Mouse (Mus musculus): ENCODE measurements around the gene Ccdc187. TPM values are rescaled to one million over a fixed set of nuclear protein-coding genes. Genes with fewer than 3 reads are reported as not detected.

Gene Ccdc187
- polyA plus RNA-seq, 1 experiment from 2014 or later, result 0.09 TPM

GRCm38 (mm10) chr2:26205761-26206160 lies 88.6 kb downstream of the Ccdc187 start:
- H3K27me3 ChIP-seq (ENCODE audit: control insufficient read depth, insufficient read depth, low read length), result peaks cover 74% of the 10 kb centered on the region
- H3K4me2 ChIP-seq, result no peak overlapping the region
- no peak for ATAC-seq (replicated peaks; ENCODE audit: insufficient number of reproducible peaks, low FRiP score, low TSS enrichment)
- peaks cover 13% of the 10 kb centered on the region for H3K4me1 ChIP-seq (ENCODE audit: control insufficient read depth, insufficient read depth, low read length)
- WGBS (ENCODE audit: insufficient replicate concordance), result 18% methylated on average over 10 of the region's 10 CpGs
- H3K27ac ChIP-seq (ENCODE audit: low read depth, low read length), result no peak overlapping the region
- peaks cover 5% of the 10 kb centered on the region for H3K36me3 ChIP-seq (ENCODE audit: control insufficient read depth, insufficient read depth, low read length)
- no peak overlapping the region for H3K9ac ChIP-seq (ENCODE audit: low read depth, low read length)
- no peaks in the 10 kb centered on the region for H3K9me3 ChIP-seq (replicated peaks; ENCODE audit: control insufficient read depth, low read length)
- no peak overlapping the region for H3K4me3 ChIP-seq (ENCODE audit: low read depth, low read length)

- peaks cover 13% of the 10 kb centered on the region for H3K4me1 ChIP-seq (ENCODE audit: control insufficient read depth, insufficient read depth, low read length)
- no peaks in the 10 kb centered on the region for H3K9me3 ChIP-seq (replicated peaks; ENCODE audit: control insufficient read depth, low read length)
- no peak overlapping the region for H3K27ac ChIP-seq (ENCODE audit: low read depth, low read length)
- H3K4me2 ChIP-seq, result no peak overlapping the region
- no peak overlapping the region for H3K9ac ChIP-seq (ENCODE audit: low read depth, low read length)
- WGBS (ENCODE audit: insufficient replicate concordance), result 3% methylated on average over 16 of the region's 16 CpGs
- ATAC-seq (replicated peaks; ENCODE audit: insufficient number of reproducible peaks, low FRiP score, low TSS enrichment), result no peak
- no peaks in the 10 kb centered on the region; the same call in 1 of the 2 replicates for H3K36me3 ChIP-seq (ENCODE audit: control insufficient read depth, insufficient read depth, low read length)
- no peak overlapping the region for H3K4me3 ChIP-seq (ENCODE audit: low read depth, low read length)
- peaks cover 80% of the 10 kb centered on the region for H3K27me3 ChIP-seq (ENCODE audit: control insufficient read depth, insufficient read depth, low read length)
These were observed 89.2 kb downstream of the Ccdc187 start for GRCm38 (mm10) chr2:26205126-26205525.

DNA sequence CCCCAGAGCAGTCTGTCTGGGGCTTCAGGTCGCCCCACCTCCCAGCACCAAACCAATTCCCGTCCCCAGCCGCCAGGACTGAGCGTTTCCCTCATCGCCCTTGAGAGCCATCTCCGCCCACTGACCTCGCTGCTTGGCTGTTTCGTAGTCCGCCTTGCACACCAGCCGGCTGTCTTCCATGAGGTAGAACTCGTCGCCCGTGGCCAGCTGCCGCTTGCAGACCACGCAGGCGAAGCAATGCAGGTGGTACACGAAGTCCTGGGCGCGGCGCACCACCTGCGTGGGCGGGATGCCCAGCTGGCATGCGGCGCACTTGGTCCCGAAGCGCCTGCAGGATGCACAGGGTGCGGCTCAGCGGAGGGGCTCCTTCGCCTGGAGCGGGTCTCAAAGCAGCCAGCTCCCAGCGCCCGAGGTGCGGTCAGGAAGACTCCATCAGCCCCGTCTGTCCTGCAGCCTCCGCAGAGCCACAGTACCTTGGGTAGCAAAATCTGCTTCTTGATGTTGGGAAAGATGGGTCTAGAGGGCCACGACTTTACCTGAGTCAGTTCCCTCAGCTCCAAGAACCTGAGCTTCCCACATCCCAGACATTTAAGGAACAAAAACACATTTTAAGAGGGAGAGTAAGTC lies 91.4 kb downstream of the Ccdc187 start:
- Histone ChIP-seq H3K9ac (ENCODE audit: low read depth, low read length) (no peak overlapping the region), H3K27me3 (ENCODE audit: control insufficient read depth, insufficient read depth, low read length) (peaks cover 100% of the 10 kb centered on the region), H3K9me3 (replicated peaks; ENCODE audit: control insufficient read depth, low read length) (no peaks in the 10 kb centered on the region), H3K4me2 (peak overlapping the region; percentile 51; the same call in 1 of the 2 replicates), H3K36me3 (ENCODE audit: control insufficient read depth, insufficient read depth, low read length) (no peaks in the 10 kb centered on the region), H3K27ac (ENCODE audit: low read depth, low read length) (no peak overlapping the region), H3K4me1 (ENCODE audit: control insufficient read depth, insufficient read depth, low read length) (peaks cover 23% of the 10 kb centered on the region), H3K4me3 (ENCODE audit: low read depth, low read length) (no peak overlapping the region)
- WGBS (ENCODE audit: insufficient replicate concordance), result 2% methylated on average over 36 of the region's 36 CpGs
- ATAC-seq (replicated peaks; ENCODE audit: insufficient number of reproducible peaks, low FRiP score, low TSS enrichment), result no peak

DNA sequence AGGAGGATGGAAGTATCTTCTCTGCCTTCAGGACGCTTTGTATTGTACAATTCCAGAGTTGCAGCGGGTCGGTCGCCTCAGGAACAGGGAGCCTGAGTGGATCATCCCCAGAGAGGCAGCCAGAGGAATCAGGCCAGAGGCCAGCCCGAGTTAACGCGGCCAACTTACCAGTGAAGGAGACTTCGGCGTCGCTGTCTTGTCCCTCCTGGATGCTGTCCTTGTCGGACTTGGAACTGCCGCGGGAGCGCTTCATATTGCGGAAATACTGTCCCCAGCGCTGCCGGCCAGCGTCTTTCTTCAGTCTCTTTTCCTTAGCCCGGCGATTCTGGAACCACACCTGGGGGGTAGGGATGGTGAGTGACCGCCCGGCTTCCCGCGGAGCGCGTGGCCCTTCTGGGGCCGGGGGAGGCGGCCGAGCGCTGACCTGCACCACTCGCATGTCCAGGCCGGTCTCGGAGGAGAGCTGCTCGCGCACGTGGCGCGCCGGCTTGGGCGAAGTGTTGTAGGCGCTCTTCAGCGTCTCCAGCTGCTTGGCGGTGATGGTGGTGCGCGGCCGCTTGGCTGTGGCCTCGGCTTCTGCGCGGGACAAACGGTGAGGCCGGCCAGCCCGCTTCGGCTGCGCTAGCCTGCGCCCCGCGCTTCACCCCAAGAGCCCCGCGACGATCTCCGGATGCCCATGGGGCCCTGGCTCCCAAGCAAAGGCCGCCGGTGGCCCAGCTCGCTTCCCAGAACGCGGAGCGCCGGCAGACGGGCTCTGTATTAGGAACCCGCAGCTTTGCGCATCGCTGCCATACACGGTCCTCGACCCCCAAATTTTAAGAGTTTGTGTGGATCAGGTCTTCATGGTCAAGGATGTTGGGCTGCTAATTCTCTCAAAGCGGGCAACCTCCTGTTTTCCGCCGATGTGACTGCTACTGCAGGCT lies 92.2 kb downstream of the Ccdc187 start:
- Histone ChIP-seq H3K27me3 (ENCODE audit: control insufficient read depth, insufficient read depth, low read length) (peaks cover 100% of the 10 kb centered on the region), H3K36me3 (ENCODE audit: control insufficient read depth, insufficient read depth, low read length) (no peaks in the 10 kb centered on the region), H3K9ac (ENCODE audit: low read depth, low read length) (no peak overlapping the region), H3K27ac (ENCODE audit: low read depth, low read length) (no peak overlapping the region), H3K4me1 (ENCODE audit: control insufficient read depth, insufficient read depth, low read length) (peaks cover 26% of the 10 kb centered on the region), H3K4me2 (peak overlapping the region; percentile 51), H3K4me3 (ENCODE audit: low read depth, low read length) (peak overlapping the region; percentile 22), H3K9me3 (replicated peaks; ENCODE audit: control insufficient read depth, low read length) (no peaks in the 10 kb centered on the region)
- WGBS (ENCODE audit: insufficient replicate concordance), result 1% methylated on average over 77 of the region's 77 CpGs
- ATAC-seq (replicated peaks; ENCODE audit: insufficient number of reproducible peaks, low FRiP score, low TSS enrichment), result no peak

DNA sequence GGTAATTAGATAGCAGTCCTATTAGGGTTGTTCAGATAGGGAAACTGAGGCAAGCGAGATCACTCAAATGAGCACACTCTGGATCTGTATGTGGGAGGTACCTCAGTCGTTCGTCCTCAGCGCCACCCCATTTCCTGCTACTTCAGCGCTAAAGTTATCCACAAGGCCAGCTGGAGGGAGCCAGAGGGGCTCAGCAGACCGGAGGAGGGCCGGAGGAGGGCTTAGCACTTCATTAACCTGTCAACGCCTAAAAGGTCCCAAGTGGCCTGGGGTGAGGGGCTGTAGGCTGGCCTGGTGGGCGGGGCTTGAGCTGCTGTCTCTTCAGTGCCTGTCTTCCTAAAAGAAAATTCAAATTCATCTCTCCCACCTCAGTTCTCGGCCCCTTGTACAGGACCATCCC lies 95.9 kb downstream of the Ccdc187 start:
- Histone ChIP-seq H3K4me1 (ENCODE audit: control insufficient read depth, insufficient read depth, low read length) (peaks cover 26% of the 10 kb centered on the region), H3K4me3 (ENCODE audit: low read depth, low read length) (peak overlapping the region; percentile 8), H3K9me3 (replicated peaks; ENCODE audit: control insufficient read depth, low read length) (no peaks in the 10 kb centered on the region), H3K27me3 (ENCODE audit: control insufficient read depth, insufficient read depth, low read length) (peaks cover 97% of the 10 kb centered on the region), H3K4me2 (peak overlapping the region; percentile 49), H3K36me3 (ENCODE audit: control insufficient read depth, insufficient read depth, low read length) (no peaks in the 10 kb centered on the region), H3K9ac (ENCODE audit: low read depth, low read length) (no peak overlapping the region), H3K27ac (ENCODE audit: low read depth, low read length) (no peak overlapping the region)
- no peak for ATAC-seq (replicated peaks; ENCODE audit: insufficient number of reproducible peaks, low FRiP score, low TSS enrichment)
- under 1% methylated on average over 10 of the region's 10 CpGs for WGBS (ENCODE audit: insufficient replicate concordance)

DNA sequence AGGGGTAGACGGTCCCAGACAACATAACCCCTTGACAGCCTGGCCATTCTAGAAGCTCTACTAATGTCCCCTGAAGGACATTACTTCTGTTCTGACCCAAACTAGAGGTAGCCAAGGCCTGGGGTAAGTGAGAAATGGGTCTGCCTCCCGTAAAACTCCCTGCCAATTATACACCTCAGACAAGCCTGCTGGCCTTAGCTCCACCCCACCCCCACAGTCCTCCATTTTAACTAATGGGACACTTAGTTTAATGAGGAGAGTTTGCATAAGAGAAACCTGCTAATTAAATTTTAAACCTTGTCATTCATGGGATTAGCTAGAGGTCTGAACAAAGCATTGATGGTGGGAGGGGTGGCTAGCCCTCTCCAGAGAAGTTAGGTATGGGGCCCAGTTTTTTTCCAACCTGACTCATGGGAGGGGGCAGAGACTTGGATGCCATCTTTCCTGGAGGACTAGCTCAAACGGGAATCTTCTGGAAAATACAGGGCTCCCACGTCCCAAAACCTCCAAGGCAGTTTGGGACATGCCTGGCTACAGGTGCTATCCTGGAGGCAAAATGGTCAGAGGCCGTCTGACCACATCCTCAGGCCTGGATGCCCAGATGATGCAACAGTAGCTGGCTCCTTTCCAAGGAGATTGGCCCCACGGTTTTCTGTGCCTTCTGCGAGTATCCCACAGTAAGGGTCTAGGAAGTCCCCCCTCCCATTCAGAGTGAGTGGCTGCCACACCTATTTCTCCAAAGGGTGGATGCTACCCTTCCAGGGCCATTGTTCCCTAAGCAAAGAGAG lies 99.6 kb downstream of the Ccdc187 start:
- no peak overlapping the region for H3K9ac ChIP-seq (ENCODE audit: low read depth, low read length)
- no peak for ATAC-seq (replicated peaks; ENCODE audit: insufficient number of reproducible peaks, low FRiP score, low TSS enrichment)
- H3K27ac ChIP-seq (ENCODE audit: low read depth, low read length), result no peak overlapping the region
- WGBS (ENCODE audit: insufficient replicate concordance), result 44% methylated on average over 7 of the region's 7 CpGs
- H3K36me3 ChIP-seq (ENCODE audit: control insufficient read depth, insufficient read depth, low read length), result no peaks in the 10 kb centered on the region
- H3K4me2 ChIP-seq, result no peak overlapping the region
- H3K4me3 ChIP-seq (ENCODE audit: low read depth, low read length), result no peak overlapping the region
- H3K9me3 ChIP-seq (replicated peaks; ENCODE audit: control insufficient read depth, low read length), result no peaks in the 10 kb centered on the region
- H3K27me3 ChIP-seq (ENCODE audit: control insufficient read depth, insufficient read depth, low read length), result peaks cover 81% of the 10 kb centered on the region
- H3K4me1 ChIP-seq (ENCODE audit: control insufficient read depth, insufficient read depth, low read length), result peaks cover 22% of the 10 kb centered on the region

Other genes with a start within 250 kb of the Ccdc187 start
- 3.4 and 7.1 TPM in 2 replicates for gene Nacc2, start 171.3 kb downstream of the Ccdc187 start, polyA plus RNA-seq (2014; fragmentation: Nextera tagmentation; extraction: Ambion mirVana)
- 0.59 and 0.63 TPM in 2 replicates for gene Lhx3, start 86.3 kb downstream of the Ccdc187 start, polyA plus RNA-seq (2014; fragmentation: Nextera tagmentation; extraction: Ambion mirVana)
- gene Qsox2, start 57.0 kb downstream of the Ccdc187 start, polyA plus RNA-seq (2014; fragmentation: Nextera tagmentation; extraction: Ambion mirVana), result 11.8 and 15.6 TPM in 2 replicates
- 21.4 and 30.2 TPM in 2 replicates for gene Gpsm1, start 21.0 kb upstream of the Ccdc187 start, polyA plus RNA-seq (2014; fragmentation: Nextera tagmentation; extraction: Ambion mirVana)
- gene Dnlz, start 57.6 kb upstream of the Ccdc187 start, polyA plus RNA-seq (2014; fragmentation: Nextera tagmentation; extraction: Ambion mirVana), result 26.3 and 28.0 TPM in 2 replicates
- gene Card9, start 66.4 kb upstream of the Ccdc187 start, polyA plus RNA-seq (2014; fragmentation: Nextera tagmentation; extraction: Ambion mirVana), result 0.38 and 0.59 TPM in 2 replicates
- 16.8 and 18.2 TPM in 2 replicates for gene Snapc4, start 86.1 kb upstream of the Ccdc187 start, polyA plus RNA-seq (2014; fragmentation: Nextera tagmentation; extraction: Ambion mirVana)
- gene Entr1, start 94.8 kb upstream of the Ccdc187 start, polyA plus RNA-seq (2014; fragmentation: Nextera tagmentation; extraction: Ambion mirVana), result 87.4 and 89.1 TPM in 2 replicates
- 112 and 134 TPM in 2 replicates for gene Pmpca, start 94.8 kb upstream of the Ccdc187 start, polyA plus RNA-seq (2014; fragmentation: Nextera tagmentation; extraction: Ambion mirVana)
- 14.1 and 14.2 TPM in 2 replicates for gene Inpp5e, start 114.6 kb upstream of the Ccdc187 start, polyA plus RNA-seq (2014; fragmentation: Nextera tagmentation; extraction: Ambion mirVana)
- 23.6 and 27.1 TPM in 2 replicates for gene Sec16a, start 150.7 kb upstream of the Ccdc187 start, polyA plus RNA-seq (2014; fragmentation: Nextera tagmentation; extraction: Ambion mirVana)
- 20.9 and 23.5 TPM in 2 replicates for gene Notch1, start 222.1 kb upstream of the Ccdc187 start, polyA plus RNA-seq (2014; fragmentation: Nextera tagmentation; extraction: Ambion mirVana)

All from heart, embryonic 11.5 days (tissue).